Mouse (Mus musculus): ENCODE measurements at regions not wholly inside any gene's neighbourhood (a gene's known extent, or its start where the extent isn't known, plus 50 kb on each side); places are given as distances from the start of the nearest gene placed in this dataset.

- TF ChIP-seq CTCF (IDR thresholded peaks at IDR 0.05; ENCODE audit: low read depth, low read length) = no peak
- no peak for TF ChIP-seq POLR2A (IDR thresholded peaks at IDR 0.05; ENCODE audit: borderline replicate concordance, low read depth, low read length)
Observed at GRCm38 (mm10) chr7:83201126-83201686, 334.1 kb downstream of the Mex3b start.

Measured in bone marrow macrophage, adult 2 months (primary cell).